Mouse (Mus musculus): Measurements from ENCODE around the gene Kif13a. TPM values are rescaled to one million over a fixed set of nuclear protein-coding genes. Genes with fewer than 3 reads are reported as not detected.

Gene Kif13a
- total RNA-seq, 2 experiments from 2014 or later = 7.1 to 12.8 TPM

GRCm38 (mm10) chr13:46886497-46887261 lies 43.0 kb downstream of the Kif13a start:
- ATAC-seq (replicated peaks; ENCODE audit: low FRiP score, poor library complexity, severe bottlenecking) = no peak

- no peak for ATAC-seq (replicated peaks; ENCODE audit: low FRiP score, poor library complexity, severe bottlenecking)
These were observed 44.0 kb downstream of the Kif13a start for GRCm38 (mm10) chr13:46885759-46886060.

- no peak for ATAC-seq (replicated peaks; ENCODE audit: low FRiP score, poor library complexity, severe bottlenecking)
These were observed 44.5 kb downstream of the Kif13a start for GRCm38 (mm10) chr13:46884898-46885758.

GRCm38 (mm10) chr13:46883976-46884375 lies 45.7 kb downstream of the Kif13a start:
- no peak for ATAC-seq (replicated peaks; ENCODE audit: low FRiP score, poor library complexity, severe bottlenecking)

- ATAC-seq (replicated peaks; ENCODE audit: low FRiP score, poor library complexity, severe bottlenecking) = no peak
These were observed 46.3 kb downstream of the Kif13a start for GRCm38 (mm10) chr13:46883381-46883780.

- ATAC-seq (replicated peaks; ENCODE audit: low FRiP score, poor library complexity, severe bottlenecking) = no peak
These were observed 48.9 kb downstream of the Kif13a start for GRCm38 (mm10) chr13:46880736-46881135.

- no peak for ATAC-seq (replicated peaks; ENCODE audit: low FRiP score, poor library complexity, severe bottlenecking)
These were observed 49.4 kb downstream of the Kif13a start for GRCm38 (mm10) chr13:46880243-46880642.

- no peak for ATAC-seq (replicated peaks; ENCODE audit: low FRiP score, poor library complexity, severe bottlenecking)
These were observed 52.6 kb downstream of the Kif13a start for GRCm38 (mm10) chr13:46877049-46877448.

- ATAC-seq (replicated peaks; ENCODE audit: low FRiP score, poor library complexity, severe bottlenecking) = no peak
These were observed 54.3 kb downstream of the Kif13a start for GRCm38 (mm10) chr13:46875377-46875776.

- ATAC-seq (replicated peaks; ENCODE audit: low FRiP score, poor library complexity, severe bottlenecking) = no peak
These were observed 56.9 kb downstream of the Kif13a start for GRCm38 (mm10) chr13:46872732-46873131.

GRCm38 (mm10) chr13:46872194-46872593 lies 57.5 kb downstream of the Kif13a start:
- no peak for ATAC-seq (replicated peaks; ENCODE audit: low FRiP score, poor library complexity, severe bottlenecking)

- no peak for ATAC-seq (replicated peaks; ENCODE audit: low FRiP score, poor library complexity, severe bottlenecking)
These were observed 60.2 kb downstream of the Kif13a start for GRCm38 (mm10) chr13:46869464-46869863.

- ATAC-seq (replicated peaks; ENCODE audit: low FRiP score, poor library complexity, severe bottlenecking) = no peak
These were observed 66.4 kb downstream of the Kif13a start for GRCm38 (mm10) chr13:46863169-46863748.

- ATAC-seq (replicated peaks; ENCODE audit: low FRiP score, poor library complexity, severe bottlenecking) = no peak
These were observed 69.8 kb downstream of the Kif13a start for GRCm38 (mm10) chr13:46859876-46860275.

GRCm38 (mm10) chr13:46859173-46859572 lies 70.5 kb downstream of the Kif13a start:
- no peak for ATAC-seq (replicated peaks; ENCODE audit: low FRiP score, poor library complexity, severe bottlenecking)

- ATAC-seq (replicated peaks; ENCODE audit: low FRiP score, poor library complexity, severe bottlenecking) = no peak
These were observed 70.9 kb downstream of the Kif13a start for GRCm38 (mm10) chr13:46858835-46859152.

- no peak for ATAC-seq (replicated peaks; ENCODE audit: low FRiP score, poor library complexity, severe bottlenecking)
These were observed 71.4 kb downstream of the Kif13a start for GRCm38 (mm10) chr13:46858143-46858834.

GRCm38 (mm10) chr13:46854456-46854855 lies 75.2 kb downstream of the Kif13a start:
- ATAC-seq (replicated peaks; ENCODE audit: low FRiP score, poor library complexity, severe bottlenecking) = no peak

GRCm38 (mm10) chr13:46852470-46852869 lies 77.2 kb downstream of the Kif13a start:
- ATAC-seq (replicated peaks; ENCODE audit: low FRiP score, poor library complexity, severe bottlenecking) = no peak

GRCm38 (mm10) chr13:46845456-46845855 lies 84.2 kb downstream of the Kif13a start:
- ATAC-seq (replicated peaks; ENCODE audit: low FRiP score, poor library complexity, severe bottlenecking) = no peak
